Mouse (Mus musculus): ENCODE data around the gene Rpap1. TPM values are rescaled to one million over a fixed set of nuclear protein-coding genes. Genes with fewer than 3 reads are reported as not detected.
A peak's percentile ranks its signal among the peaks of the same experiment; 100 is the strongest.

Gene Rpap1
- polyA plus RNA-seq, 1 experiment from 2014 or later = 22.7 TPM

DNA sequence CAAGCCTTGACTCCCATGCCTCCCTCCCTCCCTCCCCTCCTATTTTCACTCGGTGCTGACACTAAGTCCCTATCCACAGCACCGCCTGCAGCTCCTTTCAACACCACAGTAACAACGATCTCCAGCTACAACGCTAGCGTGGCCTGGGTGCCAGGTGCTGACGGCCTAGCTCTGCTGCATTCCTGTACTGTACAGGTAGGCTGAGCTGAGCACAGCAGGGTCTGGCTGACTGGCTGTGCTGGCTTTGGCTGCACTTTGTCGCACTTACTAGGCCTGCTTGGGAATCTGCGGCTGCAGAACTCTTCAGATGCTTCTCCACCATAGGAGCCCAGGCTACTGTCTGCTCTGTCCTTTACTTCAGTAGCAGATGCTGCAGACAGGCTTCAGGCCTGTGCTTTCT is 18.2 kb upstream of the Rpap1 start:
- H3K4me2 ChIP-seq = no peak overlapping the region
- H3K27ac ChIP-seq = no peak overlapping the region
- ATAC-seq = no peak
- H3K4me1 ChIP-seq = peaks cover 50% of the 10 kb centered on the region
- H3K4me3 ChIP-seq = no peak overlapping the region
- peaks cover 39% of the 10 kb centered on the region for H3K36me3 ChIP-seq (ENCODE audit: poor library complexity, severe bottlenecking)
- 45% methylated on average over 8 of the region's 8 CpGs for WGBS
- no peaks in the 10 kb centered on the region for H3K9me3 ChIP-seq (replicated peaks)
- H3K9ac ChIP-seq = no peak overlapping the region
- no peaks in the 10 kb centered on the region; the same call in 1 of the 2 replicates for H3K27me3 ChIP-seq

- Histone ChIP-seq H3K9ac (peak overlapping the region; percentile 34), H3K4me2 (no peak overlapping the region), H3K9me3 (replicated peaks) (no peaks in the 10 kb centered on the region), H3K27me3 (no peaks in the 10 kb centered on the region; the same call in 1 of the 2 replicates), H3K4me3 (no peak overlapping the region), H3K27ac (peak overlapping the region; percentile 65), H3K36me3 (ENCODE audit: poor library complexity, severe bottlenecking) (peaks cover 34% of the 10 kb centered on the region), H3K4me1 (peaks cover 56% of the 10 kb centered on the region)
- 15% methylated on average over 9 of the region's 9 CpGs for WGBS
- ATAC-seq = no peak
These were observed 17.4 kb upstream of the Rpap1 start for GRCm38 (mm10) chr2:119804776-119805175.

DNA sequence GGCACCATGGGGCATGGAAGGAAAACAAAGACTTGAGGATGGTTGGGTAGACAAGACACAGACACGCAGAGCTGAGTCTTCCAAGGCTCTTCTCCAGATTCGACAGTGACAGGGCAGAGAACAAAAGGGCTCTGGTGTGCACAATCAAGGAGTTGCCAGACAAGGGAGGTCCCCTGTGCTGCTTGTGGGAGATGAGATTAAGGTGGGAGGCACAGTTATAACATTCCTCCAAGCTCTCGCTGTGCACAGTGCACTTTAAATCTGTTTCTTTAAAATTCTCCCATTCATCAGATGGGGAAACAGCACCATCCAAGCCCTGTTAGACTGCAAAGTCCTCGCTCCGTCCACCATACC is 16.9 kb upstream of the Rpap1 start:
- no peaks in the 10 kb centered on the region for H3K9me3 ChIP-seq (replicated peaks)
- H3K4me3 ChIP-seq = no peak overlapping the region
- ATAC-seq = no peak
- no peaks in the 10 kb centered on the region; the same call in 1 of the 2 replicates for H3K27me3 ChIP-seq
- peaks cover 56% of the 10 kb centered on the region for H3K4me1 ChIP-seq
- H3K9ac ChIP-seq = peak overlapping the region; percentile 34
- H3K36me3 ChIP-seq (ENCODE audit: poor library complexity, severe bottlenecking) = peaks cover 29% of the 10 kb centered on the region
- no peak overlapping the region for H3K4me2 ChIP-seq
- H3K27ac ChIP-seq = peak overlapping the region; percentile 65
- WGBS = 19% methylated on average over 5 of the region's 5 CpGs

- ATAC-seq = no peak
- WGBS = 10% methylated on average over 6 of the region's 6 CpGs
- Histone ChIP-seq H3K4me1 (peaks cover 60% of the 10 kb centered on the region), H3K4me3 (no peak overlapping the region), H3K9ac (peak overlapping the region; percentile 34; the same call in 1 of the 2 replicates), H3K4me2 (peak overlapping the region; percentile 35), H3K27ac (peak overlapping the region; percentile 65), H3K9me3 (replicated peaks) (no peaks in the 10 kb centered on the region), H3K27me3 (no peaks in the 10 kb centered on the region; the same call in 1 of the 2 replicates), H3K36me3 (ENCODE audit: poor library complexity, severe bottlenecking) (peaks cover 24% of the 10 kb centered on the region)
These were observed 16.4 kb upstream of the Rpap1 start for GRCm38 (mm10) chr2:119803618-119804274.

GRCm38 (mm10) chr2:119802767-119803617 is 15.7 kb upstream of the Rpap1 start:
- Histone ChIP-seq H3K4me3 (no peak overlapping the region), H3K27me3 (peaks cover 5% of the 10 kb centered on the region), H3K9me3 (replicated peaks) (no peaks in the 10 kb centered on the region), H3K27ac (peak overlapping the region; percentile 65), H3K36me3 (ENCODE audit: poor library complexity, severe bottlenecking) (peaks cover 23% of the 10 kb centered on the region), H3K4me1 (peaks cover 67% of the 10 kb centered on the region), H3K9ac (peak overlapping the region; percentile 17), H3K4me2 (peak overlapping the region; percentile 35)
- ATAC-seq = peak; percentile 79
- 9% methylated on average over 10 of the region's 10 CpGs for WGBS

DNA sequence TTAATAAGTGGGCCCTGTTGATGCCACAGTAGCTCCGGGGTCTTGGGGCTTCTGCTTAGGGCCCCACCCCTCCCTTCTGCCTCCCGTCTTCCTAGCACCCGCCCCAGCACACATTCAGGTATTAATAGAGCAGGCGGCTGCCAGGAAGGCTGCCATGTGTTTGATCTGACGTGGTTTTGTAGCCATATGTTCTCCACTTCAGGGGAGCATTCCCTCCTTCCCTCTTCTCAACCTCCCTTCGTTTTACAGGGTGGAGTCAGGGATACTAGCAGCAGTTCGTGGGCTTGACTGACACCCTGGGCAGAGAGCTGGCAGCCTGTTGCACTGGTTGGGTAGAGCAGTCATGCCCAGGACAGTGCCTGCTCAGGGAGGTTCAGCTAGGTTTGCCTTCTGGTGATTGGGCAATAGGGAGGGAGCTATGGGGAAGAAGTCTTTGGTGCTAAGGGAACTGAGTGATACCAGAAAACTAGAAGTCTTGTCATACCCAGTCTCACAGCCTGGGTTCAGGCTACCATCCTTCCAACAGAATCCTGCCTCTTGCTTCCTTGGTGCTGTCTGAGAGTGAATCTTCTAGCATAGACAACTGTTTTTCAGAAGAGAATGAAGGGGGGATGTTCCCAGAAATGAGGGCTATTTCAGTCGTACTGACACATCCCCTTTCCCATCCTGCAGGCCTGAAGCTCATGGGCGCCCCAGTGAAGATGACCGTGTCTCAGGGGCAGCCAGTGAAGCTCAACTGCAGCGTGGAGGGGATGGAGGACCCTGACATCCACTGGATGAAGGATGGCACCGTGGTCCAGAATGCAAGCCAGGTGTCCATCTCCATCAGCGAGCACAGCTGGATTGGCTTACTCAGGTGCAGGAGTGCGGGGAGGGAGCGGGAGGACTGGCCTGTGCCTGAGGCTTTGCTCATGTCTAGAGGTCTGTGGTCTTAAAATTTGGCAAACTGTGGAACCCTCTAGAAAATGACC is 13.8 kb upstream of the Rpap1 start:
- H3K4me1 ChIP-seq = peaks cover 68% of the 10 kb centered on the region
- WGBS = 44% methylated on average over 15 of the region's 15 CpGs
- H3K36me3 ChIP-seq (ENCODE audit: poor library complexity, severe bottlenecking) = peaks cover 7% of the 10 kb centered on the region
- H3K4me2 ChIP-seq = peak overlapping the region; percentile 98
- H3K4me3 ChIP-seq = peak overlapping the region; percentile 79
- peak overlapping the region; percentile 10; the same call in 1 of the 2 replicates for H3K27ac ChIP-seq
- no peaks in the 10 kb centered on the region for H3K9me3 ChIP-seq (replicated peaks)
- H3K9ac ChIP-seq = peak overlapping the region; percentile 91
- no peak for ATAC-seq
- peaks cover 22% of the 10 kb centered on the region for H3K27me3 ChIP-seq

DNA sequence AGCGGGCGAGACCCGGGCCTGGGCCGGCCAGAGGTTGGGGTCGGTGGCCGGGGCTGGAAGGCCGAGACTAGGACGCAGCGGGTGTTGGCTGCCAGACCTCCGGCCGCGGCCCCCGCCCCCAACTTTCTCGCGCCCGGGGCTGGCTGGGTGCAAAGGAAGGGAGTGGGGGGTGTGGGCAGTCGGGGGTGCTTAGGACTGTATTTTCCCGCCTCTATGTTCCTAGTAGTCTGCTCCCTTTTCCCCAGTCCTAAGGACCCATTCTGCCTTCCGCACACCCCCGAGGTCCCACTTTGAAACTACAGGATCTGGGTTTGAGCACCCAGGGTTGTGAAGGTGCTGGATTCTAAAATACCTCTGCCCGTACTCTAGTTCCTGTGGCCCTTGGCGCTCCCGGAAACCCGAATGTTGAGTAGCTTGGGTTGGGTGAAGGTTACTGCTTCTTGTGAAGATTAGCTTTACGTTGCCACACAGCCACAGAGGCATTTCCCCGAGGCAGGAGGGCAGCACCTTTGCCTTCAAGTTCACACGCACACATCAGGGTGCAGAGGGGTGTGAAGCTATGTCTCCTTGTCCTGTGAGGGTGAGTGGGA is 12.7 kb upstream of the Rpap1 start:
- Histone ChIP-seq H3K27ac (no peak overlapping the region), H3K4me1 (peaks cover 61% of the 10 kb centered on the region), H3K4me2 (peak overlapping the region; percentile 98), H3K36me3 (ENCODE audit: poor library complexity, severe bottlenecking) (no peaks in the 10 kb centered on the region), H3K4me3 (peak overlapping the region; percentile 79), H3K9me3 (replicated peaks) (no peaks in the 10 kb centered on the region), H3K27me3 (peaks cover 22% of the 10 kb centered on the region), H3K9ac (peak overlapping the region; percentile 91)
- WGBS = 1% methylated on average over 11 of the region's 27 CpGs
- peak; percentile 34; the same call in 1 of the 2 replicates for ATAC-seq

DNA sequence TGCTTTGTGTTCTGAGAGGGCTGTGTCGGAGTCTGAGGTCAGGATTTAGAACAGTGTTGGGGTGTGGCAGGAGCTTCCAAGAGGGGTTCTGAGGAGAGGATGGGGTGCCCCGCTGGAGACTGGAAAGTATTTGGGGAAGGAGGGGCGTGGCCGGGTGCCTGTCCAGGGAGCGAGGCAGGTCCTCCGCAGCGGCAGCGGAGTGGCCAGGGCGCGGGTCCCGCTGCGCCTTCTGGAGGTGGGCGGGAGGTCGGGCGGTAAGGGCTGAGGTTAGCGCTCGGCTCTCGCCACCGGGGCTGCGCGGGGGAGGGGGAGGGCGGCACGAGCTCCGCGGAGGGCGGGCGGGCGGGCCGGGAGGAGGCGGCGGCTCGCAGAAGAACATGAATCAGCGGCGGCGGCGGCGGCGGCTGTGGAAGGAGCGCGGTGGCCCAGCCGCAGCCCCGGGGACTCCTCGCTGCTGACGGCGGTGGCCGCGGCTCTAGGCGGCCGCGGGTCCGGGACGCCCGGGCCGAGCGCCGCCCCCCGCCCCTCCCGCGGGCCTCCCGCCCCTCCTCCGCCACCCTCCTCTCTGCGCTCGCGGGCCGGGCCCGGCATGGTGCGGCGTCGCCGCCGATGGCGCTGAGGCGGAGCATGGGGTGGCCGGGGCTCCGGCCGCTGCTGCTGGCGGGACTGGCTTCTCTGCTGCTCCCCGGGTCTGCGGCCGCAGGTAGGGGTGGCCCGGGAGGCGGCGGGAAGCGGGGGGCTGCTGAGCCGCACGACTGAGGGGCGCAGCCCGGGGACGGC is 12.0 kb upstream of the Rpap1 start:
- Histone ChIP-seq H3K4me3 (peak overlapping the region; percentile 79), H3K4me1 (peaks cover 54% of the 10 kb centered on the region), H3K27ac (no peak overlapping the region), H3K36me3 (ENCODE audit: poor library complexity, severe bottlenecking) (no peaks in the 10 kb centered on the region), H3K4me2 (peak overlapping the region; percentile 98), H3K9ac (peak overlapping the region; percentile 91), H3K9me3 (replicated peaks) (no peaks in the 10 kb centered on the region), H3K27me3 (peaks cover 22% of the 10 kb centered on the region)
- peak; percentile 59 for ATAC-seq
- WGBS = 0% methylated on average over 33 of the region's 89 CpGs

GRCm38 (mm10) chr2:119798246-119798927 is 11.1 kb upstream of the Rpap1 start:
- Histone ChIP-seq H3K27ac (no peak overlapping the region), H3K36me3 (ENCODE audit: poor library complexity, severe bottlenecking) (no peaks in the 10 kb centered on the region), H3K4me1 (peaks cover 45% of the 10 kb centered on the region), H3K9ac (no peak overlapping the region), H3K9me3 (replicated peaks) (no peaks in the 10 kb centered on the region), H3K27me3 (peaks cover 24% of the 10 kb centered on the region), H3K4me3 (no peak overlapping the region), H3K4me2 (peak overlapping the region; percentile 98)
- 12% methylated on average over 13 of the region's 13 CpGs for WGBS
- ATAC-seq = no peak

- WGBS = 66% methylated on average over 5 of the region's 5 CpGs
- ATAC-seq = no peak
- Histone ChIP-seq H3K9me3 (replicated peaks) (no peaks in the 10 kb centered on the region), H3K27me3 (peaks cover 24% of the 10 kb centered on the region), H3K36me3 (ENCODE audit: poor library complexity, severe bottlenecking) (no peaks in the 10 kb centered on the region), H3K4me3 (no peak within 1 kb of the TSS), H3K4me1 (peaks cover 34% of the 10 kb centered on the region), H3K9ac (no peak within 1 kb of the TSS), H3K4me2 (peak within 1 kb of the TSS; percentile 98; the same call in 1 of the 2 replicates), H3K27ac (no peak within 1 kb of the TSS)
These were observed 10.0 kb upstream of the Rpap1 start, which contains the start of gene Tyro3 for GRCm38 (mm10) chr2:119797279-119797783. TSS of gene Tyro3 (plus strand) at chr2:119797733.
